In genomic region chr4:155267639-155268175, GRCm38 (mm10) we compare ENCODE assay signal across 10 mouse cellular contexts. TPM values are rescaled to one million over a fixed set of nuclear protein-coding genes. Genes with fewer than 3 reads are reported as not detected.
A peak's percentile ranks its signal among the peaks of the same experiment; 100 is the strongest.
DNase-seq lines count a peak whose midpoint lies in the region; ATAC-seq and TF ChIP-seq lines count a peak whose summit lies in the region.
"Had no signal": no experiment of that assay in that cellular context is flagged by ENCODE, and none has a peak within 500 bp of the region (broad histone marks: within the 10 kb centered on the region; RNA-seq: fewer than 3 reads in every experiment).

No protein-coding gene starts in this region.

- no peak for TF ChIP-seq CTCF in kidney, postnatal 0 days (IDR thresholded peaks at IDR 0.05; ENCODE audit: low read depth)

- peak overlapping the region; percentile 47; the same call in 1 of the 2 replicates for H3K27ac ChIP-seq in hindbrain, embryonic 10.5 days
- H3K27ac ChIP-seq in hindbrain, embryonic 14.5 days = no peak overlapping the region
- no peak overlapping the region for H3K27ac ChIP-seq in kidney, postnatal 0 days
- H3K27ac ChIP-seq: midbrain, embryonic 15.5 days had no signal

- H3K4me2 ChIP-seq in hindbrain, embryonic 14.5 days (replicated peaks) = no peak overlapping the region
- H3K4me2 ChIP-seq in kidney, postnatal 0 days (ENCODE audit: low read length) = no peak overlapping the region
- peak overlapping the region; percentile 97 for H3K4me2 ChIP-seq in myocyte (ENCODE audit: low read depth)
- H3K4me2 ChIP-seq: midbrain, embryonic 15.5 days had no signal

- no peaks in the 10 kb centered on the region for H3K36me3 ChIP-seq in hindbrain, embryonic 10.5 days
- peaks cover 29% of the 10 kb centered on the region for H3K36me3 ChIP-seq in hindbrain, embryonic 14.5 days (replicated peaks; ENCODE audit: control insufficient read depth, insufficient read depth)
- H3K36me3 ChIP-seq in kidney, postnatal 0 days (ENCODE audit: insufficient read depth, low read length) = no peaks in the 10 kb centered on the region
- no peaks in the 10 kb centered on the region for H3K36me3 ChIP-seq in myocyte (ENCODE audit: control insufficient read depth, insufficient read depth)

- H3ac ChIP-seq in myocyte (ENCODE audit: control insufficient read depth, insufficient read length) = no peak overlapping the region

- no peak overlapping the region for H3K4me3 ChIP-seq in hindbrain, embryonic 10.5 days
- no peak overlapping the region for H3K4me3 ChIP-seq in hindbrain, embryonic 14.5 days (replicated peaks; ENCODE audit: low read length)
- no peak overlapping the region for H3K4me3 ChIP-seq in kidney, postnatal 0 days (replicated peaks; ENCODE audit: low read depth, low read length)
- H3K4me3 ChIP-seq in myocyte = no peak overlapping the region
- H3K4me3 ChIP-seq: midbrain, embryonic 15.5 days had no signal

- H3K4me1 ChIP-seq in hindbrain, embryonic 10.5 days (replicated peaks) = peaks cover 27% of the 10 kb centered on the region
- H3K4me1 ChIP-seq in hindbrain, embryonic 14.5 days (replicated peaks; ENCODE audit: control insufficient read depth, insufficient read depth, low read length) = 0 out of 2 replicates have a peak, but pooled peaks cover 4% of the 10 kb centered on the region
- H3K4me1 ChIP-seq in kidney, postnatal 0 days (replicated peaks; ENCODE audit: insufficient read depth, low read length) = no peaks in the 10 kb centered on the region
- H3K4me1 ChIP-seq: midbrain, embryonic 15.5 days had no signal

- no peaks in the 10 kb centered on the region for H3K9me3 ChIP-seq in hindbrain, embryonic 10.5 days
- H3K9me3 ChIP-seq in hindbrain, embryonic 14.5 days (ENCODE audit: control insufficient read depth, low read length) = no peaks in the 10 kb centered on the region
- H3K9me3 ChIP-seq in kidney, postnatal 0 days (replicated peaks; ENCODE audit: low read length) = no peaks in the 10 kb centered on the region
- H3K9me3 ChIP-seq: midbrain, embryonic 15.5 days had no signal

- 66% methylated on average over 12 of the region's 12 CpGs for WGBS in hindbrain, embryonic 10.5 days
- WGBS in hindbrain, embryonic 14.5 days = 64% methylated on average over 12 of the region's 12 CpGs
- WGBS in kidney, postnatal 0 days = 37% methylated on average over 12 of the region's 12 CpGs

- no peak for ATAC-seq in hindbrain, embryonic 14.5 days (ENCODE audit: low FRiP score)
- ATAC-seq in kidney, postnatal 0 days (replicated peaks; ENCODE audit: low FRiP score, low read depth) = no peak; the same call in 1 of the 2 replicates
- ATAC-seq in megakaryocyte, adult 5-6 weeks (ENCODE audit: poor library complexity, severe bottlenecking) = no peak
- ATAC-seq: Patski had no signal

- TF ChIP-seq POLR2A in myocyte (IDR thresholded peaks at IDR 0.05; ENCODE audit: insufficient read length, low read depth) = no peak

- H3K27me3 ChIP-seq in hindbrain, embryonic 10.5 days (ENCODE audit: insufficient read depth, poor library complexity, severe bottlenecking) = no peaks in the 10 kb centered on the region
- H3K27me3 ChIP-seq in hindbrain, embryonic 14.5 days (ENCODE audit: control insufficient read depth, insufficient read depth, low read length) = no peaks in the 10 kb centered on the region
- H3K27me3 ChIP-seq in kidney, postnatal 0 days (ENCODE audit: insufficient read depth, low read length) = no peaks in the 10 kb centered on the region
- H3K27me3 ChIP-seq in myocyte (ENCODE audit: control insufficient read depth, insufficient read depth, insufficient read length) = no peaks in the 10 kb centered on the region
- H3K27me3 ChIP-seq: midbrain, embryonic 15.5 days; Patski had no signal

- no peak overlapping the region for H3K9ac ChIP-seq in hindbrain, embryonic 14.5 days
- no peak overlapping the region for H3K9ac ChIP-seq in kidney, postnatal 0 days (ENCODE audit: low read depth, low read length)
- H3K9ac ChIP-seq: midbrain, embryonic 15.5 days had no signal

- peak; percentile 20 for DNase-seq in hindbrain, embryonic 10.5 days (ENCODE audit: low spot score)
- no peak for DNase-seq in hindbrain, embryonic 14.5 days (ENCODE audit: low spot score)
- DNase-seq in gastrocnemius, postnatal 10 days = peak; percentile 48
- peak; percentile 54 for DNase-seq in kidney, postnatal 0 days (ENCODE audit: low spot score)
- DNase-seq in left cerebral cortex, postnatal 14 days (ENCODE audit: low spot score in 2 of 2) = no peak
- DNase-seq in urinary bladder, postnatal 36 days (ENCODE audit: low spot score in 2 of 2) = no peak

- no peaks in the 10 kb centered on the region for H3K79me2 ChIP-seq in myocyte (ENCODE audit: control insufficient read depth, insufficient read depth)

- intact Hi-C loops in left cerebral cortex, postnatal 14 days (cut with DNase I) = loop anchor here (5.0 kb wide), 1 partner anchor 40 kb away; no protein-coding TSS in a partner anchor

TF ChIP-seq in myocyte, 11 proteins besides CTCF, POLR2A, EP300 and RAD21:
- TF ChIP-seq USF1 (IDR thresholded peaks at IDR 0.05; ENCODE audit: low read depth) (no peak), TCF3 (IDR thresholded peaks at IDR 0.05; ENCODE audit: insufficient read length, low read depth) (peak; percentile 97), POLR2AphosphoS2 (IDR thresholded peaks at IDR 0.05; ENCODE audit: insufficient read length, low read depth) (no peak), MYOD1 (IDR thresholded peaks at IDR 0.05; ENCODE audit: control insufficient read depth in 1 of 3, insufficient read length in 2 of 3, low read depth in 2 of 3) (peak; percentile 93 to 97 (median 95)), TCF12 (IDR thresholded peaks at IDR 0.05; ENCODE audit: insufficient read depth, poor library complexity, severe bottlenecking) (peak; percentile 82), SRF (IDR thresholded peaks at IDR 0.05; ENCODE audit: control insufficient read depth, insufficient read length, low read depth) (no peak), MYOG (IDR thresholded peaks at IDR 0.05; ENCODE audit: control insufficient read depth in 1 of 3, insufficient read depth in 1 of 3, insufficient read length in 2 of 3, low read depth in 2 of 3) (peak; percentile 78 to 91 (median 85))

RNA-seq across cellular contexts. Expression of gene Faap20, which starts 18.1 kb away (rescaled TPM):
- polyA plus RNA-seq in hindbrain, embryonic 10.5 days (2016; fragmentation: Nextera tagmentation; extraction: Ambion mirVana) = 115 and 118 TPM in 2 replicates
- polyA plus RNA-seq in hindbrain, embryonic 14.5 days (2014; fragmentation: Nextera tagmentation; extraction: Ambion mirVana) = 69.0 and 76.0 TPM in 2 replicates
- 10 to 100 TPM; 18.9 to 26.4 TPM for total RNA-seq in gastrocnemius, postnatal 10 days (2021)
- polyA plus RNA-seq in kidney, postnatal 0 days (2015; fragmentation: Nextera tagmentation; extraction: Ambion mirVana) = 77.2 and 80.0 TPM in 2 replicates
- polyA plus RNA-seq in myocyte (2012; fragmentation: generic; extraction: Trizol) = 40.4 TPM
- 10 to 100 TPM; 22.6 to 27.0 TPM for total RNA-seq in left cerebral cortex, postnatal 14 days (2021)
- total RNA-seq in megakaryocyte, adult 5-6 weeks (2015) = 32.6 and 34.2 TPM in 2 replicates
- 11.7 and 18.3 TPM in 2 replicates for total RNA-seq in megakaryocyte, adult 5-6 weeks (2017)

RNA-seq across cellular contexts. Expression of gene Ski, which starts 45.3 kb away (rescaled TPM):
- 9.3 and 10.1 TPM in 2 replicates for polyA plus RNA-seq in hindbrain, embryonic 10.5 days (2016; fragmentation: Nextera tagmentation; extraction: Ambion mirVana)
- 15.1 and 15.6 TPM in 2 replicates for polyA plus RNA-seq in hindbrain, embryonic 14.5 days (2014; fragmentation: Nextera tagmentation; extraction: Ambion mirVana)
- total RNA-seq in gastrocnemius, postnatal 10 days (2021) = 10 to 100 TPM; 68.1 to 79.6 TPM
- polyA plus RNA-seq in kidney, postnatal 0 days (2015; fragmentation: Nextera tagmentation; extraction: Ambion mirVana) = 15.5 TPM in 2 replicates
- polyA plus RNA-seq in myocyte (2012; fragmentation: generic; extraction: Trizol) = 54.5 TPM
- 100 to 1,000 TPM; 110 to 111 TPM for total RNA-seq in left cerebral cortex, postnatal 14 days (2021)
- 41.5 and 42.9 TPM in 2 replicates for total RNA-seq in megakaryocyte, adult 5-6 weeks (2015)
- total RNA-seq in megakaryocyte, adult 5-6 weeks (2017) = 12.4 and 13.3 TPM in 2 replicates

Comparison
In these comparisons a context has a peak if more than half of its experiments do, and no peak if none do; other contexts are left out.
1. DNase-seq: peak in hindbrain, embryonic 10.5 days (single experiment), gastrocnemius, postnatal 10 days (single experiment) and kidney, postnatal 0 days (single experiment); none in hindbrain, embryonic 14.5 days (single experiment), left cerebral cortex, postnatal 14 days (0 of 2) and urinary bladder, postnatal 36 days (0 of 2).